Mouse (Mus musculus): ENCODE measurements at regions not wholly inside any gene's neighbourhood (a gene's known extent, or its start where the extent isn't known, plus 50 kb on each side); places are given as distances from the start of the nearest gene placed in this dataset.

GRCm38 (mm10) chr12:9934158-9934557, 364.2 kb downstream of the Osr1 start:
- no peak for DNase-seq

DNA sequence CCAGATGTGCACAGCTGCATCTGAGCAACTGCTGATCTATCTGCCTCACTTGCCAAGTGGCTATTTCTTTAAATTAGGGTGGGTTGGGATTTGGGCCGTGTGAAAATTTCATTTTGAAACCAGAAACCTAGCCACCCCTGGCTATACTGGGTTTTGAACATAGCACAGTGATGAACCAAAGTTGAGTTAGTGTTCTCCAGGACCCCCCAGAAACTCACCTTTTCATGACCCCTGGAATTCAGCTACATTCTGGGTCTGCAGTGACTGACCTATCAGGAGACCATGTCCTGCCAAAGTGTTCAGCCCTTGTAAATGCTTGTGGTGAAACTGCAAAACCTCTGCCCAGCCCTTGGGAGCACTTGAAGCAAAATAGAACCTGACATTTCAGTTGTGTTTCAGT, 371.4 kb downstream of the Osr1 start:
- no peak for DNase-seq

DNA sequence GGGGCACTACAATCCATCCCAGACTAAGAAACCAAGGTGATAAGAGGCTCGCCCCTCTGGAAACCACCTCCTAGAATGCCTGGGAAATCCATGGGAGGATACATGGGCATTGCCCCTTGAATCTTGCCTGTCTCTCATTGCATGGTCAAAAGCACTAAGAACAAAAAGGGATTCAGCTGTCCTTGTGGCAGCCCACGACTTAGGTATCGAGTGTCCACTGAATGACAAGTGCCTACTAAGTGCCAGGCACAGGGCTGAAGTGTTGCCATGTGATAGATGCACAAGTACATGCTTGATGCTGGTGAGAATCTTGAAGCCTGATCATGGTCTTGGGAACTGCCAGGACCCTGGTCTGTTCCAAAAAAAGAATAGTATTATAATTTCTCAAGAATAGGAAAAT, 371.9 kb downstream of the Osr1 start:
- DNase-seq, result no peak

GRCm38 (mm10) chr12:9948784-9949183, 378.9 kb downstream of the Osr1 start:
- DNase-seq, result no peak

DNA sequence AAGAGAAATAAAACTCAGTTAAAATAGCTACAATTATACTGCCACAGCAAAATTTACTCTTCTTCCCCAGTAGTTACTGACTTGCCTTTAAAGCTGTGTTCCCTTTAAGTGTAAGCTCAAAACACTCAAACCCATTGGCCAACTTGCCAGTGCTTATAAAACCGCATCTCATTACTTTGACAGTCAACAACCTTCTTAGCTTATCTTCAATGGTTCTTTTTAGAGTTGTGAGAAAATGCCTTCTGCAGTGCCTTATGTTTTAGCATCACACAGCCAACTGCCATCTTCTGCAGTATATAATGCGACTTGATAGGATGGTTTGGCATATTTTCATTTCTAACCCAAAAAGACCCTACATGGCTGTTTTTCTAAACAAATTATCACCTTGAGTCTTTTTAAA, 382.5 kb downstream of the Osr1 start:
- no peak for DNase-seq

- DNase-seq, result no peak
Observed at GRCm38 (mm10) chr12:9954178-9954888, 384.4 kb downstream of the Osr1 start.

- DNase-seq, result no peak
Observed at GRCm38 (mm10) chr12:9969390-9969789, 399.5 kb downstream of the Osr1 start.

- DNase-seq, result no peak
Observed at GRCm38 (mm10) chr12:9970771-9971170, 399.0 kb upstream of the Nt5c1b start.

DNA sequence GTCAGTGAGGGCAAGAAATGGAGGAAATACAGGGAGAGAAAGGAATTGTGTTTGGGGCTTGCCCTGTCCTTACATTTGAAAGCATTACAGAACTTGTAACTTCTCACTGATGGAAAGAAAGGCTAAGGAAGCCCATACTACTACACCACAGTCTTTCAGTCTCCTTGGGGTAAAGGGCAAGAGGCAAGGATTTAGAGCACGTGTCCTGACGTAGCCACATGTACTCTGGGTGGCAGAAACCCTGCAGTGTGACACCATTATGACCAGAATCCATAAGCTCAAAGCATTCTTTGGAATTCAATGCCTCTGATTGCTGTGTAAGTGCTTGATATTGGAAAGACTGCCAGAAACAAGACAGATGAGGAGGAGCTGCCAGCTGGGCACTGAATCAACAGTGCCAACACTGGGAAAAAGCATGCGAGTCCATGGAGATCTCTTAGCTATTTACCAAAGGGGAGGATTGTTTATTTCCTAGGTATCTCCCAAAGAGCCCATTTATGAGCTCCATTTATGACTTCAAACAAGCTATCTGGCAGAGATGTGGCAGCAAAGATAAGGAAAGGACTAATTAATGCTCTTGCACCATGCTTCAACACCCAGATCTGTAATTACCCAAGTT, 391.2 kb upstream of the Nt5c1b start:
- no peak for DNase-seq

GRCm38 (mm10) chr12:9979113-9979507, 390.7 kb upstream of the Nt5c1b start:
- no peak for DNase-seq

GRCm38 (mm10) chr12:9991305-9991704, 378.5 kb upstream of the Nt5c1b start:
- no peak for DNase-seq

DNA sequence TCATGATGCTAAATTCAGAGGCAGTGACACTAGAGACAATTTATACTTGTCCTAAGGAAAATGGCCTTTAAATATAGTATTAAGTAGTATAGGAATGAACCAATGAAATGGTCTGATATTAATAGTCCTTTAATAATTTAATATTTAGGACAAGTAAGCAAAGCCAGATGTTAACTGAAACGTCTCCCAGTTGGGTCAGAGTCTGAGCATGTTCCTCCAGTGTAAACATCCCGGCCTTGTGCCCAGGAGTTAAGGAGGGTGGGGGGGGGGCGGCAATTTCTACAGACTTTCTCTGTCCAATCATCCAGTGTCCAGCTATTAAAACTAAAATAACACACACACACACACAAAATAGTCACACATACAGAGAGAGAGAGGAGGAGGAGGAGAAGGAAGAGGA, 374.1 kb upstream of the Nt5c1b start:
- no peak for DNase-seq

GRCm38 (mm10) chr12:9996455-9997189, 373.2 kb upstream of the Nt5c1b start:
- DNase-seq, result no peak

- DNase-seq, result no peak
Observed at GRCm38 (mm10) chr12:9997190-9997561, 372.6 kb upstream of the Nt5c1b start.

- no peak for DNase-seq
Observed at GRCm38 (mm10) chr12:9997571-9997970, 372.2 kb upstream of the Nt5c1b start.

GRCm38 (mm10) chr12:9999933-10000332, 369.8 kb upstream of the Nt5c1b start:
- DNase-seq, result no peak

GRCm38 (mm10) chr12:10008473-10008872, 361.3 kb upstream of the Nt5c1b start:
- DNase-seq, result no peak

- DNase-seq, result no peak
Observed at GRCm38 (mm10) chr12:10016710-10017581, 352.8 kb upstream of the Nt5c1b start.

DNA sequence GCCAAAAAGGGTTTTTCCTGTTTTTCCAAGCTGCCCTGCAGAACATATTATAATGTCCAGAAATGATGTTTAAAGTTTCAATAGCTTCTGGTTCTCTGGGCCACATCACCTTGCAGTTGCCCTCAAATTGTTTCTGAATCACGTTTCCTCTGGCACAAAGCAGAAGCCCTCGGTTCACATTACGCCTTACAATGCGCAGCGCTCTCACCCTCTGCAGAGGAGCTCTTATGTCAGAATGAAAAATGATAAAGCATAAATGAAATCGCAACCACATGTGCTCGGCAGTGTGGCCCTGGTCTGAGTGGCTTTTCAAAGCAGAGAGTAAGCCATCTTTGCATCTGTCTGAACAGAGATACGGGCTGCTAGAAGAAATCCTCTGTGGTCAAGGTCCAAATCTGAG, 334.3 kb upstream of the Nt5c1b start:
- no peak for DNase-seq

DNA sequence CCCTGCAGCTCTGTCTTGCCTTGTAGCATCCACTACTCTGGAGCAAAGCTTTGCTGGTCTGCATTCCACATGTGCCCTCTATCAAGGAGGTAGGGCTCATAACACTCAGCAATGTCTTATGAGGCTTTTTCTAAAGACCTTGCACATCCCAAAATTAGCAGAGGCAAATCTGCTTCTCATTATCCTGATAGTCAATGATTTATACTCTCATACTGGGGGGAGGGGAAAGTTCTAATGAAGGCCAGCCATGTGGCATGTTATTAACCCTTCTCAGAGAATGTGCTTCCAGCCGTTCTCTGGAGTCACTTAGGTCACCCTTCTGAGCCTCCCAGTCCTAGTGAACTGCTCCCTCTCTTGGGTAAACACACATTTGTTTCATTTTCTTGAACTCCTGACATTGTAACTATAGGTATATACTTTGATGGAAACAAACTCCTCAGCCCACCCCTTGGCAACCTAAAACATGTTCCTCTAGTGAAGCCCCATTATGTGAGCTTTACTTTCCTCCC, 307.7 kb upstream of the Nt5c1b start:
- DNase-seq, result no peak

DNA sequence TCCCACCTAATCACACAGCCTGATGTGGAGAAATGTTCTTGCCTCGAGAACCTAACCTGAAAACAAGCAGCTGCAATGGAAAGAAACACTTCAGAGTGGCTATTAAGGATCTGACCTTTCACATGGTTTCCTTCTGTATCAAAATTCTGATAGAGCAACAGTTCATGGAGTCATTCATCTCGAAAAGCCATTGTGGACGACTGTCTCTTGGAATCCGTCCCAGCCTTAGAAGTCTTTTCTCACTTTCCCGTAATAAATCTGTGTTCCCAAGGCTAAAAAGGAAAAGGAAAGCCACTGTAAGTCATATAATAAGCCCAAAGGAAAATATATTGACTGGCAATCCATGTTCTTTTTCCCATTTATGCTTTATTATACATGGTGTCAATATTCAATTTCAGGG, 291.4 kb upstream of the Nt5c1b start:
- DNase-seq, result no peak

DNA sequence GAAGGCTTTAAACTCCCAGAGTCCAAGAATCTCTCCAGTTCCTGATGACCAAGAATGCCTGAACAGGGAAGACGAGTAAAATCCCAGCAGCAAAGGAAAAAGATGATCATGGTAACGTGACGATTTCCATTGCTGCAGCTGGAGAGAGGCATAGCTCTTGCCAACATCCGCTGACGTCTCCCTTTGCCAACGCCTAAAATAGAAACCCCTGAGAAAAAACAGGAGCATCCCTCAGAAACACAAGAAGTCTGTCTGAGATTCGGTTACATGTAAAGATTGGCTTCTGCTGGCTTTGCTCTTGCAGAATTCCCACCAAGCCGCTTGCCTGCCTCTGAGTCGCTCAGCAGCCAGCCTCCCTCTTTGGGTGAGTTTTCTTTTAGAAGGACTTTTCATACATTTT, 290.3 kb upstream of the Nt5c1b start:
- DNase-seq, result no peak

- DNase-seq, result no peak
Observed at GRCm38 (mm10) chr12:10112874-10113453, 256.8 kb upstream of the Nt5c1b start.
